Mouse (Mus musculus): ENCODE measurements at regions not wholly inside any gene's neighbourhood (a gene's known extent, or its start where the extent isn't known, plus 50 kb on each side); places are given as distances from the start of the nearest gene placed in this dataset.

GRCm38 (mm10) chr11:84729189-84729588 lies 90.1 kb downstream of the Mrm1 start:
- no peaks in the 10 kb centered on the region for H3K36me3 ChIP-seq (ENCODE audit: control insufficient read depth, insufficient read depth, low read length)
- ATAC-seq, result no peak
- H3K27me3 ChIP-seq (replicated peaks; ENCODE audit: control insufficient read depth, insufficient read depth, low read length), result 0 out of 2 replicates have a peak, but pooled peaks cover 3% of the 10 kb centered on the region
- H3K9me3 ChIP-seq (ENCODE audit: control insufficient read depth, low read length), result no peaks in the 10 kb centered on the region
- H3K27ac ChIP-seq (ENCODE audit: low read depth, low read length), result no peak overlapping the region
- H3K4me3 ChIP-seq (ENCODE audit: low read length), result no peak overlapping the region
- H3K9ac ChIP-seq (ENCODE audit: low read depth, low read length), result no peak overlapping the region
- H3K4me2 ChIP-seq (ENCODE audit: low read length), result no peak overlapping the region
- 18% methylated on average over 2 of the region's 2 CpGs for WGBS
- H3K4me1 ChIP-seq (ENCODE audit: control insufficient read depth, insufficient read depth, low read depth, low read length), result peaks cover 7% of the 10 kb centered on the region

- Histone ChIP-seq H3K27me3 (replicated peaks; ENCODE audit: control insufficient read depth, insufficient read depth, low read length) (peaks cover 5% of the 10 kb centered on the region; the same call in 1 of the 2 replicates), H3K4me2 (ENCODE audit: low read length) (peak overlapping the region; percentile 26), H3K4me1 (ENCODE audit: control insufficient read depth, insufficient read depth, low read depth, low read length) (peaks cover 11% of the 10 kb centered on the region), H3K9me3 (ENCODE audit: control insufficient read depth, low read length) (no peaks in the 10 kb centered on the region), H3K4me3 (ENCODE audit: low read length) (no peak overlapping the region), H3K36me3 (ENCODE audit: control insufficient read depth, insufficient read depth, low read length) (no peaks in the 10 kb centered on the region), H3K27ac (ENCODE audit: low read depth, low read length) (no peak overlapping the region), H3K9ac (ENCODE audit: low read depth, low read length) (no peak overlapping the region)
- 36% methylated on average over 18 of the region's 18 CpGs for WGBS
- peak; percentile 60; the same call in 1 of the 2 replicates for ATAC-seq
Measured at GRCm38 (mm10) chr11:84725936-84726613, 93.2 kb downstream of the Mrm1 start.

DNA sequence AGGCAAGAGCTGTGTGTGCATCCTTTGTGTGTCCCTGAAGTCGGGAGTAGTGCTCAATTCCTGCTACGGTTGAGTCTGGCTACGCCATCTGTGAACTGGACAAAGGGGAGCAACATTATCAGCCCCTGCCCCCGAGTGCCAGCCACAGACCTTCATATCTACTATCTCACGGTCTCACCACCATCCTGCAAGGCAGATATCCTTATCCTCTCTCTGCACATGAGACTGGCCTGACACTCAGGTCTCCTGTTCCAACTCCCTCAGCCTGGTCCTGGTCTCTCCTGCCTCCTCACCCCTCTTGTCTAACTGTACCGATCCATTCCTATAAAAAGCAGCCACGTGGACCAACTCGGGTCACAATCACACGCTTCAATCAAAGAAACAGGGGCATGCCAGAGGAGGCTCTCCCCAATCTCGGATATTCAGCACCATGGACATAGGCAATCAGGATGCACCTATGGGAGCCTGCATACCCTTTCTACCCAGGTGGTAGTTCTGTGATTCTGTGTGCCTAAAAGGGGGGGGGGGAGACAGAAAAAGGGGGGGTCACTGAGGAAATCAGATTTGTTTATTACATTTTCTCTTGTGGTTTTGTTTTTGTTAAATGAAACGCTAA lies 94.0 kb downstream of the Mrm1 start:
- Histone ChIP-seq H3K4me3 (ENCODE audit: low read length) (no peak overlapping the region), H3K27ac (ENCODE audit: low read depth, low read length) (no peak overlapping the region), H3K27me3 (replicated peaks; ENCODE audit: control insufficient read depth, insufficient read depth, low read length) (peaks cover 5% of the 10 kb centered on the region; the same call in 1 of the 2 replicates), H3K36me3 (ENCODE audit: control insufficient read depth, insufficient read depth, low read length) (no peaks in the 10 kb centered on the region), H3K4me1 (ENCODE audit: control insufficient read depth, insufficient read depth, low read depth, low read length) (peaks cover 11% of the 10 kb centered on the region), H3K9me3 (ENCODE audit: control insufficient read depth, low read length) (no peaks in the 10 kb centered on the region), H3K4me2 (ENCODE audit: low read length) (no peak overlapping the region), H3K9ac (ENCODE audit: low read depth, low read length) (no peak overlapping the region)
- ATAC-seq, result no peak
- 41% methylated on average over 11 of the region's 11 CpGs for WGBS

DNA sequence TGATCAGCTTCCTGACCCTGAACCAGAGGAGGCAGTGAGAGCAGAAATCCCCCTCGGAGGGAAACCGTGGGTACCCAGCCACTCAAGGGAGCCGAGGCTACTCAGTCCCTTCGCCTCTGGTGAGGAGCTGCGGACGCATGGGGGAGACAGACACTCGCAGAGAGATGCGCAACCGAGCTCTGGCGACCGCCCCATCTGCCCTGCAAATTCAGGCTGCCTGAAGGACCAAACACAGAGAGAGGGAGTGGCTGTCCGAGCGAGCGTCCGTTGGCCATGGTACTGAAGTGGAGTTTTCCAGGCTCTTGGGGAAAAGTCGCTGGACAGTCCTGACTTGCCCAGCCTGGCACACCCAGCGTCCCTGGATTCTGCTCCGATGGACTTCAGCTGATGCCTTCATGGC lies 95.2 kb downstream of the Mrm1 start:
- Histone ChIP-seq H3K4me2 (ENCODE audit: low read length) (peak overlapping the region; percentile 36), H3K27ac (ENCODE audit: low read depth, low read length) (no peak overlapping the region; the same call in 1 of the 2 replicates), H3K36me3 (ENCODE audit: control insufficient read depth, insufficient read depth, low read length) (no peaks in the 10 kb centered on the region), H3K9ac (ENCODE audit: low read depth, low read length) (no peak overlapping the region; the same call in 1 of the 2 replicates), H3K27me3 (replicated peaks; ENCODE audit: control insufficient read depth, insufficient read depth, low read length) (peaks cover 5% of the 10 kb centered on the region; the same call in 1 of the 2 replicates), H3K9me3 (ENCODE audit: control insufficient read depth, low read length) (no peaks in the 10 kb centered on the region), H3K4me3 (ENCODE audit: low read length) (no peak overlapping the region), H3K4me1 (ENCODE audit: control insufficient read depth, insufficient read depth, low read depth, low read length) (peaks cover 11% of the 10 kb centered on the region)
- peak; percentile 72; the same call in 1 of the 2 replicates for ATAC-seq
- 4% methylated on average over 18 of the region's 18 CpGs for WGBS

DNA sequence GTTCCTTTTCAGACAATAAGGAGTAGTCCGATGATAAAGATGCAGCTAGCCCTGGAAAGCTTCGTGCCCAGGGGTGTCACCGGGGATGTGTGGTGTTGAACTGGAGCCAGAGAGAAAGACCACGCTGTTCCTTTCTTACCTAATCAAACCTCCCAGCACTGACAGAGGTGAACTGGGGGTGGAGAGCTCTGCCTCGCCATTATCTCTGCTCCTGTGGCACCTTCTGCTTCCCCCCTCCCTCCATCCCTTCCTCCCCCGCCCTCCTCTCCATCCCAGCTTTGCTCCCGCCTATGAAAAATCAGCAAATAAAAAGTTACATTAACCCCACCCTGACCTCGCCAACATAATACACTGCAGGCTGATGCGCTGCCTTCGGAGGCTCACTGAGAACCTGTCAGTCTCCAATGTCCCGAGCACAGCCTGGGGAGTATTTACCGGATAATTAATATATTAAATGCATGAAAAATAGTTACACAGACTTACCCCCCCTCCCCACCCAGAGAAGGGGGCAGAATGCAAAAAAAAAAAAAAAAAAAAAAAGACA lies 96.6 kb downstream of the Mrm1 start:
- no peak overlapping the region; the same call in 1 of the 2 replicates for H3K27ac ChIP-seq (ENCODE audit: low read depth, low read length)
- H3K27me3 ChIP-seq (replicated peaks; ENCODE audit: control insufficient read depth, insufficient read depth, low read length), result peaks cover 5% of the 10 kb centered on the region; the same call in 1 of the 2 replicates
- WGBS, result 26% methylated on average over 12 of the region's 12 CpGs
- no peaks in the 10 kb centered on the region for H3K36me3 ChIP-seq (ENCODE audit: control insufficient read depth, insufficient read depth, low read length)
- ATAC-seq, result no peak
- no peaks in the 10 kb centered on the region for H3K9me3 ChIP-seq (ENCODE audit: control insufficient read depth, low read length)
- H3K4me2 ChIP-seq (ENCODE audit: low read length), result no peak overlapping the region
- peaks cover 11% of the 10 kb centered on the region for H3K4me1 ChIP-seq (ENCODE audit: control insufficient read depth, insufficient read depth, low read depth, low read length)
- no peak overlapping the region for H3K4me3 ChIP-seq (ENCODE audit: low read length)
- H3K9ac ChIP-seq (ENCODE audit: low read depth, low read length), result no peak overlapping the region

DNA sequence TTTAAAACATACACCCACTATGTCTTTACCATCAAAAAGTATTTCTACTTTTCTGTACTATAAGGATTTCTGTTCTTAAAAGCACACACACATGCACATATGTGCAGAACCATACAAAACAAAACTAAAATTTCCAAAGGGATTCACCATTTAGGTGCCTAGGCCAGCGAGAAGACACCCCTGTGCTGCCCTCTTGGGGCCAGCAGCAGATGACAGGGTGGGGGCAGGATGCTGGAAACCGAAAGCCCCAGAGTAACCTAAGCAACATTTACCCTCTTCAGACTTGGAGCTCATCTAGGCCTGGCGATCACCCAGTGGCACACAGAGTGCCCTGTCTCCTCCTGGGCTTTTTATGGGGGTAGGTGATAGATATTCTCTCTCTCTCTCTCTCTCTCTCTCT lies 97.3 kb downstream of the Mrm1 start:
- Histone ChIP-seq H3K9ac (ENCODE audit: low read depth, low read length) (no peak overlapping the region), H3K4me1 (ENCODE audit: control insufficient read depth, insufficient read depth, low read depth, low read length) (peaks cover 11% of the 10 kb centered on the region), H3K4me2 (ENCODE audit: low read length) (no peak overlapping the region), H3K9me3 (ENCODE audit: control insufficient read depth, low read length) (no peaks in the 10 kb centered on the region), H3K36me3 (ENCODE audit: control insufficient read depth, insufficient read depth, low read length) (no peaks in the 10 kb centered on the region), H3K27ac (ENCODE audit: low read depth, low read length) (no peak overlapping the region), H3K4me3 (ENCODE audit: low read length) (no peak overlapping the region), H3K27me3 (replicated peaks; ENCODE audit: control insufficient read depth, insufficient read depth, low read length) (peaks cover 5% of the 10 kb centered on the region; the same call in 1 of the 2 replicates)
- WGBS, result 38% methylated on average over 3 of the region's 3 CpGs
- ATAC-seq, result no peak

DNA sequence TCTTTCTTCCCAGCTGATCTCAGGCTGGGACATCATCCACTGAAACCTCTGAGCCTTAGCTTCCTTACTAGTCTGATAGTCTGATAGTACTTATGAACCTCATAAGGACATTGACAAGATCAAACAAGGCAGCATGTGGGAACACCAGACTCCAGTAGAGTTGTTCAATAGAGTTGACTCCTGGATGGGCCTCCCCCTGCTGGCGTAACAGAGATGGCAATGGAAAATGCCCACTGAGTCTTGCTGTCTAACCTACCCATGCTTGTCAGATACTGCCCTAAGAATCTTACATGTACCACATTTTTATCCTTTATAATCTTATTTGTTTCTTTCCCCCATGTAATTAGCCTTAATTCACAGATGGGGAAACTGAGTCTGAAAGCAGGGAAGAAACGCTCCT lies 98.2 kb downstream of the Mrm1 start:
- Histone ChIP-seq H3K27ac (ENCODE audit: low read depth, low read length) (no peak overlapping the region), H3K27me3 (replicated peaks; ENCODE audit: control insufficient read depth, insufficient read depth, low read length) (peaks cover 5% of the 10 kb centered on the region; the same call in 1 of the 2 replicates), H3K36me3 (ENCODE audit: control insufficient read depth, insufficient read depth, low read length) (no peaks in the 10 kb centered on the region), H3K9ac (ENCODE audit: low read depth, low read length) (no peak overlapping the region), H3K9me3 (ENCODE audit: control insufficient read depth, low read length) (no peaks in the 10 kb centered on the region), H3K4me3 (ENCODE audit: low read length) (no peak overlapping the region), H3K4me2 (ENCODE audit: low read length) (no peak overlapping the region), H3K4me1 (ENCODE audit: control insufficient read depth, insufficient read depth, low read depth, low read length) (peaks cover 7% of the 10 kb centered on the region)
- WGBS, result 81% methylated on average over 2 of the region's 2 CpGs
- ATAC-seq, result no peak

- H3K36me3 ChIP-seq (ENCODE audit: control insufficient read depth, insufficient read depth, low read length), result no peaks in the 10 kb centered on the region
- ATAC-seq, result no peak
- no peaks in the 10 kb centered on the region for H3K9me3 ChIP-seq (ENCODE audit: control insufficient read depth, low read length)
- no peak overlapping the region for H3K4me3 ChIP-seq (ENCODE audit: low read length)
- 85% methylated on average over 1 of the region's 1 CpGs for WGBS
- no peak overlapping the region for H3K4me2 ChIP-seq (ENCODE audit: low read length)
- H3K4me1 ChIP-seq (ENCODE audit: control insufficient read depth, insufficient read depth, low read depth, low read length), result peaks cover 6% of the 10 kb centered on the region
- peaks cover 5% of the 10 kb centered on the region; the same call in 1 of the 2 replicates for H3K27me3 ChIP-seq (replicated peaks; ENCODE audit: control insufficient read depth, insufficient read depth, low read length)
- no peak overlapping the region for H3K27ac ChIP-seq (ENCODE audit: low read depth, low read length)
- H3K9ac ChIP-seq (ENCODE audit: low read depth, low read length), result no peak overlapping the region
Measured at GRCm38 (mm10) chr11:84719781-84720180, 99.5 kb downstream of the Mrm1 start.

DNA sequence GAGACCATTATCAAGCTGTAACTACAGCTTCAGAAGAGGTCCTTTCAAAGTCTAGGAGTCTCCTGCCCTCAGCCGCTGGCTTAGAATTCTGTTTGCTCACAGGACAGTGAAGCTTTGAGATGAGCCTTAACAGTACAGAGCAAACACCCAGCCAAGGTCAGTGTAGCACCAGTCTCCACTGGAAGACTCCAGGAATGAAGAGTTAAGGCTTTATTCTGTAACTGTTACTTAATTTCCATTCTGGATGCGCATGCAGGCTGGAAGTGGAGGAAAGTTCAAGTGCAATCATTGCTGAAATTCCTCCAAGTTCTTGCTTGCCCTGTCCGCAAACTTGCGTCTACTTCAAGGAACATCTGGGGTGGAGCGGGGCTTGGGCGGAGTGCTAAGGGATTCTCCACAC lies 106.6 kb downstream of the Mrm1 start:
- Histone ChIP-seq H3K4me3 (ENCODE audit: low read length) (no peak overlapping the region), H3K9ac (ENCODE audit: low read depth, low read length) (no peak overlapping the region), H3K4me2 (ENCODE audit: low read length) (no peak overlapping the region), H3K27ac (ENCODE audit: low read depth, low read length) (no peak overlapping the region), H3K9me3 (ENCODE audit: control insufficient read depth, low read length) (no peaks in the 10 kb centered on the region), H3K27me3 (replicated peaks; ENCODE audit: control insufficient read depth, insufficient read depth, low read length) (no peaks in the 10 kb centered on the region), H3K36me3 (ENCODE audit: control insufficient read depth, insufficient read depth, low read length) (no peaks in the 10 kb centered on the region), H3K4me1 (ENCODE audit: control insufficient read depth, insufficient read depth, low read depth, low read length) (peaks cover 2% of the 10 kb centered on the region)
- no peak for ATAC-seq
- WGBS, result 88% methylated on average over 6 of the region's 6 CpGs
